In the genomic region with DNA sequence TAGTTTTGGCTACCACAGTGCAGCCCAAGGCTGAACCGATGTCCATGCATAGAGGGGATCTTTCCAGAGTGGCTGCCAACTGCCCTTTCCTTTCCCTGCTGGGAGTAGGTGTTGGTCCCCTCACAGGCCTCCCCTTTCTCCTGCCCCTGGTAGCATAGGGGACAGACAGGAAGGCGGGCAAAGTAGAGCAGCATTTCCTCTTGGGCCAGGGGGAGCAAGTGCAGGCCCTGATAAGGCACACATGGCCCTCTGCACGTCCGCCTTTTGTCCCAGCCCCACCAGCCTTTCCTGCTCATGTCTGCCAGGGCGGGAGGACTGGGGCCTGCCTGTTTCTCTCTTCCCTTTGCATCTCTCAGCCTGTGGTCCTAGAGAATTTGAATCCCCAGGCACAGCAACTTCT, we compare ENCODE assay signal across 10 mouse cellular contexts. TPM values are rescaled to one million over a fixed set of nuclear protein-coding genes. Genes with fewer than 3 reads are reported as not detected.
A peak's percentile ranks its signal among the peaks of the same experiment; 100 is the strongest.
DNase-seq lines count a peak whose midpoint lies in the region; ATAC-seq and TF ChIP-seq lines count a peak whose summit lies in the region.
"Had no signal": no experiment of that assay in that cellular context is flagged by ENCODE, and none has a peak within 500 bp of the region (broad histone marks: within the 10 kb centered on the region; RNA-seq: fewer than 3 reads in every experiment).

No protein-coding gene starts in this region.

- DNase-seq in hindbrain, postnatal 0 days (ENCODE audit: low spot score) = no peak
- DNase-seq in kidney, postnatal 25 days = peak; percentile 65 to 89
- DNase-seq in left cerebral cortex, adult 11 months (ENCODE audit: low spot score) = no peak
- no peak for DNase-seq in embryo, embryonic 11 days

- 80% methylated on average over 5 of the region's 5 CpGs for WGBS in hindbrain, postnatal 0 days
- 69% methylated on average over 5 of the region's 5 CpGs for WGBS in hindbrain, embryonic 16.5 days
- 24% methylated on average over 5 of the region's 5 CpGs for WGBS in heart, embryonic 11.5 days (ENCODE audit: insufficient replicate concordance)

- H3K4me3 ChIP-seq in hindbrain, postnatal 0 days (ENCODE audit: low read length) = no peak overlapping the region
- no peak overlapping the region for H3K4me3 ChIP-seq in hindbrain, embryonic 16.5 days (ENCODE audit: low read length)
- no peak overlapping the region for H3K4me3 ChIP-seq in heart, embryonic 11.5 days (ENCODE audit: low read depth, low read length)

- no peaks in the 10 kb centered on the region for H3K36me3 ChIP-seq in hindbrain, postnatal 0 days (ENCODE audit: insufficient read depth, low read length)
- no peaks in the 10 kb centered on the region for H3K36me3 ChIP-seq in hindbrain, embryonic 16.5 days (ENCODE audit: control insufficient read depth, insufficient read depth, low read length)
- H3K36me3 ChIP-seq in heart, embryonic 11.5 days (ENCODE audit: control insufficient read depth, insufficient read depth, low read length) = no peaks in the 10 kb centered on the region

- peak overlapping the region; percentile 48; the same call in 1 of the 2 replicates for H3K27ac ChIP-seq in hindbrain, postnatal 0 days
- no peak overlapping the region for H3K27ac ChIP-seq in hindbrain, embryonic 16.5 days (ENCODE audit: low read depth, low read length)
- H3K27ac ChIP-seq in heart, embryonic 11.5 days (ENCODE audit: low read depth, low read length) = peak overlapping the region; percentile 91

- H3K4me2 ChIP-seq in hindbrain, postnatal 0 days (ENCODE audit: low read depth, low read length) = no peak overlapping the region
- no peak overlapping the region for H3K4me2 ChIP-seq in hindbrain, embryonic 16.5 days (ENCODE audit: low read length)
- peak overlapping the region; percentile 34; the same call in 1 of the 2 replicates for H3K4me2 ChIP-seq in heart, embryonic 11.5 days

- no peak overlapping the region for H3K9ac ChIP-seq in hindbrain, postnatal 0 days (replicated peaks; ENCODE audit: low read length)
- no peak overlapping the region for H3K9ac ChIP-seq in hindbrain, embryonic 16.5 days (ENCODE audit: low read depth, low read length)
- H3K9ac ChIP-seq in heart, embryonic 11.5 days (ENCODE audit: low read depth, low read length) = peak overlapping the region; percentile 59; the same call in 1 of the 2 replicates

- H3K9me3 ChIP-seq in hindbrain, postnatal 0 days (ENCODE audit: low read length) = no peaks in the 10 kb centered on the region
- H3K9me3 ChIP-seq in hindbrain, embryonic 16.5 days (ENCODE audit: control insufficient read depth, low read length) = no peaks in the 10 kb centered on the region
- no peaks in the 10 kb centered on the region for H3K9me3 ChIP-seq in heart, embryonic 11.5 days (replicated peaks; ENCODE audit: control insufficient read depth, low read length)

- ATAC-seq in hindbrain, postnatal 0 days = no peak
- no peak for ATAC-seq in hindbrain, embryonic 16.5 days
- ATAC-seq in heart, embryonic 11.5 days (replicated peaks; ENCODE audit: insufficient number of reproducible peaks, low FRiP score, low TSS enrichment) = peak; percentile 60
- peak; percentile 52 for ATAC-seq in megakaryocyte progenitor cell, adult 5-6 weeks (replicated peaks; ENCODE audit: poor library complexity)
- ATAC-seq in frontal cortex, adult (ENCODE audit: low TSS enrichment) = no peak
- ATAC-seq: Patski had no signal

- no peak for TF ChIP-seq CTCF in hindbrain, postnatal 0 days (IDR thresholded peaks at IDR 0.05; ENCODE audit: low read depth)

- no peaks in the 10 kb centered on the region for H3K27me3 ChIP-seq in hindbrain, postnatal 0 days (ENCODE audit: insufficient read depth, low read length)
- no peaks in the 10 kb centered on the region for H3K27me3 ChIP-seq in hindbrain, embryonic 16.5 days (replicated peaks; ENCODE audit: control insufficient read depth, insufficient read depth, low read length)
- H3K27me3 ChIP-seq in heart, embryonic 11.5 days (ENCODE audit: control insufficient read depth, insufficient read depth, low read length) = no peaks in the 10 kb centered on the region
- H3K27me3 ChIP-seq: Patski had no signal

- peaks cover 9% of the 10 kb centered on the region; the same call in 1 of the 2 replicates for H3K4me1 ChIP-seq in hindbrain, postnatal 0 days (ENCODE audit: insufficient read depth, low read length)
- peaks cover 9% of the 10 kb centered on the region; the same call in 1 of the 2 replicates for H3K4me1 ChIP-seq in hindbrain, embryonic 16.5 days (ENCODE audit: control insufficient read depth, insufficient read depth, low read depth, low read length)
- H3K4me1 ChIP-seq in heart, embryonic 11.5 days (ENCODE audit: control insufficient read depth, insufficient read depth, low read length) = peaks cover 44% of the 10 kb centered on the region

RNA-seq across cellular contexts. Expression of gene Egfl7, which starts 8.0 kb away (rescaled TPM):
- total RNA-seq in hindbrain, postnatal 0 days (2014; rRNA removed) = 70.4 and 79.5 TPM in 2 replicates
- polyA plus RNA-seq in hindbrain, postnatal 0 days (2015; fragmentation: Nextera tagmentation; extraction: Ambion mirVana) = 74.8 and 76.5 TPM in 2 replicates
- 75.4 and 76.2 TPM in 2 replicates for polyA plus RNA-seq in hindbrain, embryonic 16.5 days (2015; fragmentation: Nextera tagmentation; extraction: Ambion mirVana)
- polyA plus RNA-seq in heart, embryonic 11.5 days (2014; fragmentation: Nextera tagmentation; extraction: Ambion mirVana) = 145 and 157 TPM in 2 replicates
- 29.9 and 58.3 TPM in 2 replicates for total RNA-seq in megakaryocyte progenitor cell, adult 5-6 weeks (2015)
- total RNA-seq in megakaryocyte progenitor cell, adult 5-6 weeks (2017) = 24.6 and 24.9 TPM in 2 replicates

RNA-seq across cellular contexts. Expression of gene Gm20532, which starts 14.6 kb away (rescaled TPM):
- total RNA-seq in hindbrain, postnatal 0 days (2014; rRNA removed) = not detected in 2 replicates
- polyA plus RNA-seq in hindbrain, postnatal 0 days (2015; fragmentation: Nextera tagmentation; extraction: Ambion mirVana) = not detected in 2 replicates
- polyA plus RNA-seq in hindbrain, embryonic 16.5 days (2015; fragmentation: Nextera tagmentation; extraction: Ambion mirVana) = not detected in 2 replicates
- polyA plus RNA-seq in heart, embryonic 11.5 days (2014; fragmentation: Nextera tagmentation; extraction: Ambion mirVana) = not detected in 2 replicates
- total RNA-seq in megakaryocyte progenitor cell, adult 5-6 weeks (2015) = not detected in 2 replicates
- not detected in 2 replicates for total RNA-seq in megakaryocyte progenitor cell, adult 5-6 weeks (2017)
- total RNA-seq: heart, postnatal 36 days had no signal
- polyA plus RNA-seq: Patski had no signal

RNA-seq across cellular contexts. Expression of gene Agpat2, which starts 32.4 kb away (rescaled TPM):
- total RNA-seq in hindbrain, postnatal 0 days (2014; rRNA removed) = 12.2 and 13.9 TPM in 2 replicates
- 6.2 and 8.2 TPM in 2 replicates for polyA plus RNA-seq in hindbrain, postnatal 0 days (2015; fragmentation: Nextera tagmentation; extraction: Ambion mirVana)
- 6.2 and 7.2 TPM in 2 replicates for polyA plus RNA-seq in hindbrain, embryonic 16.5 days (2015; fragmentation: Nextera tagmentation; extraction: Ambion mirVana)
- polyA plus RNA-seq in heart, embryonic 11.5 days (2014; fragmentation: Nextera tagmentation; extraction: Ambion mirVana) = 15.7 and 20.6 TPM in 2 replicates
- 47.8 and 50.3 TPM in 2 replicates for total RNA-seq in megakaryocyte progenitor cell, adult 5-6 weeks (2015)
- total RNA-seq in megakaryocyte progenitor cell, adult 5-6 weeks (2017) = 43.5 and 52.3 TPM in 2 replicates

RNA-seq across cellular contexts. Expression of gene Notch1, which starts 55.4 kb away (rescaled TPM):
- 75.2 and 75.9 TPM in 2 replicates for total RNA-seq in hindbrain, postnatal 0 days (2014; rRNA removed)
- 9.2 and 10.0 TPM in 2 replicates for polyA plus RNA-seq in hindbrain, postnatal 0 days (2015; fragmentation: Nextera tagmentation; extraction: Ambion mirVana)
- 13.3 and 15.1 TPM in 2 replicates for polyA plus RNA-seq in hindbrain, embryonic 16.5 days (2015; fragmentation: Nextera tagmentation; extraction: Ambion mirVana)
- polyA plus RNA-seq in heart, embryonic 11.5 days (2014; fragmentation: Nextera tagmentation; extraction: Ambion mirVana) = 20.9 and 23.5 TPM in 2 replicates
- 15.5 and 19.0 TPM in 2 replicates for total RNA-seq in megakaryocyte progenitor cell, adult 5-6 weeks (2015)
- total RNA-seq in megakaryocyte progenitor cell, adult 5-6 weeks (2017) = 8.8 and 9.3 TPM in 2 replicates

RNA-seq across cellular contexts. Expression of gene Fam69b, which starts 56.4 kb away (rescaled TPM):
- 289 and 302 TPM in 2 replicates for total RNA-seq in hindbrain, postnatal 0 days (2014; rRNA removed)
- 129 and 142 TPM in 2 replicates for polyA plus RNA-seq in hindbrain, postnatal 0 days (2015; fragmentation: Nextera tagmentation; extraction: Ambion mirVana)
- polyA plus RNA-seq in hindbrain, embryonic 16.5 days (2015; fragmentation: Nextera tagmentation; extraction: Ambion mirVana) = 153 and 156 TPM in 2 replicates
- polyA plus RNA-seq in heart, embryonic 11.5 days (2014; fragmentation: Nextera tagmentation; extraction: Ambion mirVana) = 13.4 and 14.9 TPM in 2 replicates
- 2.8 and 4.8 TPM in 2 replicates for total RNA-seq in megakaryocyte progenitor cell, adult 5-6 weeks (2015)
- 9.2 and 9.4 TPM in 2 replicates for total RNA-seq in megakaryocyte progenitor cell, adult 5-6 weeks (2017)

Comparison
In these comparisons a context has a peak if more than half of its experiments do, and no peak if none do; other contexts are left out.
1. ATAC-seq: peak in heart, embryonic 11.5 days (single experiment) and megakaryocyte progenitor cell, adult 5-6 weeks (single experiment); none in hindbrain, postnatal 0 days (single experiment), hindbrain, embryonic 16.5 days (single experiment) and frontal cortex, adult (single experiment).
2. DNase-seq: peak in kidney, postnatal 25 days (2 of 2); none in hindbrain, postnatal 0 days (single experiment), left cerebral cortex, adult 11 months (single experiment) and embryo, embryonic 11 days (single experiment).